Mouse (Mus musculus) kidney, postnatal 0 days (tissue): Measurements from ENCODE around the gene Zfp821. TPM values are rescaled to one million over a fixed set of nuclear protein-coding genes. Genes with fewer than 3 reads are reported as not detected.

Source experiments
- ATAC-seq: fragments of 200-750 bp; cut with Nextera tagmentation; replicated peaks from 2 replicates; pipeline ENCODE4 v1.8.0; 2017; ENCODE audit warnings: low read depth, moderate number of reproducible peaks, moderate TSS enrichment, moderate library complexity; ENCODE audit not compliant: low FRiP score
- DNase-seq: peaks from one replicate; pipeline ENCODE4 v3.0.0-alpha.2; 2016; ENCODE audit warnings: low spot score
- H3K27ac ChIP-seq: fragments of 300-500 bp; sonication (generic); 2 replicates; pipeline ENCODE4 v1.5.1; 2014; ENCODE audit warnings: mild to moderate bottlenecking
- H3K27me3 ChIP-seq: fragments of 300-500 bp; sonication (generic); 2 replicates; pipeline ENCODE4 v1.6.1; 2014; ENCODE audit warnings: low read length, mixed read lengths; ENCODE audit not compliant: insufficient read depth
- H3K36me3 ChIP-seq: fragments of 300-500 bp; sonication (generic); 2 replicates; pipeline ENCODE4 v1.6.1; 2014; ENCODE audit warnings: low read length, mixed read lengths; ENCODE audit not compliant: insufficient read depth
- H3K4me1 ChIP-seq: fragments of 300-500 bp; sonication (generic); replicated peaks from 2 replicates; pipeline ENCODE4 v1.6.1; 2014; ENCODE audit warnings: antibody characterized with exemption, low read length, mixed read lengths; ENCODE audit not compliant: insufficient read depth
- H3K4me2 ChIP-seq: fragments of 300-500 bp; sonication (generic); 2 replicates; pipeline ENCODE4 v1.6.1; 2014; ENCODE audit warnings: mild to moderate bottlenecking, low read length, moderate library complexity, mixed read lengths
- H3K4me3 ChIP-seq: fragments of 300-500 bp; sonication (generic); replicated peaks from 2 replicates; pipeline ENCODE4 v1.5.1; 2014; ENCODE audit warnings: low read depth, low read length
- H3K9ac ChIP-seq: fragments of 300-500 bp; sonication (generic); 2 replicates; pipeline ENCODE4 v1.6.1; 2014; ENCODE audit warnings: low read depth, low read length
- H3K9me3 ChIP-seq: fragments of 300-500 bp; sonication (generic); replicated peaks from 2 replicates; pipeline ENCODE4 v1.6.1; 2016; ENCODE audit warnings: low read length, inconsistent platforms, mixed read lengths
- CTCF ChIP-seq: IDR thresholded peaks from 2 replicates; pipeline ENCODE4 v1.5.1; 2016; ENCODE audit warnings: antibody characterized with exemption, low read depth, mild to moderate bottlenecking, moderate library complexity
- WGBS: fragments of 180-500 bp; shearing (Covaris S2); extraction: QIAGEN DNeasy Blood & Tissue Kit; methylation state at CpG from one replicate; pipeline ENCODE4 v1.1.7; 2014; 5-methylcytosine and 5-hydroxymethylcytosine counted together
- polyA plus RNA-seq: library from polyadenylated mRNA; unstranded; fragments of >200 nt; fragmentation: Nextera tagmentation; extraction: Ambion mirVana; gene quantifications from 2 replicates; pipeline ENCODE4 v1.2.1, GENCODE M21; 2015

The Zfp821 gene
- polyA plus RNA-seq, 1 experiment from 2014 or later: 21.9 TPM

- 67% methylated on average over 6 of the region's 6 CpGs for WGBS
- peak; percentile 45 for DNase-seq
- no peak for ATAC-seq
- H3K36me3 ChIP-seq: no peaks in the 10 kb centered on the region
- H3K4me2 ChIP-seq: no peak overlapping the region
- H3K4me3 ChIP-seq: no peak overlapping the region
- no peak for TF ChIP-seq CTCF
- H3K27me3 ChIP-seq: no peaks in the 10 kb centered on the region
- H3K4me1 ChIP-seq: no peaks in the 10 kb centered on the region
- H3K9me3 ChIP-seq: no peaks in the 10 kb centered on the region
- no peak overlapping the region for H3K9ac ChIP-seq
- no peak overlapping the region for H3K27ac ChIP-seq
Observed at GRCm38 (mm10) chr8:109764031-109764430, 58.7 kb downstream of the Zfp821 start.

- no peak overlapping the region for H3K9ac ChIP-seq
- ATAC-seq: no peak
- WGBS: 71% methylated on average over 7 of the region's 7 CpGs
- no peaks in the 10 kb centered on the region for H3K36me3 ChIP-seq
- H3K9me3 ChIP-seq: no peaks in the 10 kb centered on the region
- H3K27me3 ChIP-seq: no peaks in the 10 kb centered on the region
- H3K27ac ChIP-seq: no peak overlapping the region
- no peak for TF ChIP-seq CTCF
- no peak for DNase-seq
- H3K4me1 ChIP-seq: no peaks in the 10 kb centered on the region
- H3K4me3 ChIP-seq: no peak overlapping the region
- H3K4me2 ChIP-seq: no peak overlapping the region
Observed at GRCm38 (mm10) chr8:109766081-109766480, 60.7 kb downstream of the Zfp821 start.

- TF ChIP-seq CTCF: no peak
- Histone ChIP-seq H3K27me3 (no peaks in the 10 kb centered on the region), H3K27ac (no peak overlapping the region), H3K36me3 (no peaks in the 10 kb centered on the region), H3K4me1 (no peaks in the 10 kb centered on the region), H3K4me2 (no peak overlapping the region), H3K9me3 (no peaks in the 10 kb centered on the region), H3K4me3 (no peak overlapping the region), H3K9ac (no peak overlapping the region)
- WGBS: 46% methylated on average over 3 of the region's 3 CpGs
- ATAC-seq (no peak), DNase-seq (no peak)
Observed at GRCm38 (mm10) chr8:109773154-109773553, 67.8 kb downstream of the Zfp821 start.

Other genes with a start within 250 kb of the Zfp821 start
- gene Pmfbp1, start 211.5 kb upstream of the Zfp821 start, polyA plus RNA-seq: 0.14 and 0.21 TPM in 2 replicates
- 15.3 and 16.4 TPM in 2 replicates for gene Dhx38, start 139.7 kb upstream of the Zfp821 start, polyA plus RNA-seq
- gene Txnl4b, start 139.7 kb upstream of the Zfp821 start, polyA plus RNA-seq: 28.8 and 30.2 TPM in 2 replicates
- gene Hp, start 126.4 kb upstream of the Zfp821 start, polyA plus RNA-seq: 7.8 and 8.5 TPM in 2 replicates
- 30.6 and 34.2 TPM in 2 replicates for gene Dhodh, start 96.9 kb upstream of the Zfp821 start, polyA plus RNA-seq
- gene Pkd1l3, start 91.0 kb upstream of the Zfp821 start, polyA plus RNA-seq: not detected in 2 replicates
- 123 and 134 TPM in 2 replicates for gene Ist1, start 12.3 kb upstream of the Zfp821 start, polyA plus RNA-seq
- 4.5 and 4.8 TPM in 2 replicates for gene Atxn1l, start 32.2 kb downstream of the Zfp821 start, polyA plus RNA-seq
- gene Ap1g1, start 73.0 kb downstream of the Zfp821 start, polyA plus RNA-seq: 36.0 and 38.2 TPM in 2 replicates
- gene Phlpp2, start 163.0 kb downstream of the Zfp821 start, polyA plus RNA-seq: 1.6 and 1.8 TPM in 2 replicates